Mouse (Mus musculus) neural tube, postnatal 0 days (tissue): ENCODE measurements around the gene Lama2. TPM values are rescaled to one million over a fixed set of nuclear protein-coding genes. Genes with fewer than 3 reads are reported as not detected.

Experiments
- polyA plus RNA-seq: library from polyadenylated mRNA; unstranded; fragments of >200 nt; fragmentation: Nextera tagmentation; extraction: Ambion mirVana; gene quantifications from 2 replicates; pipeline ENCODE4 v1.2.1, GENCODE M21; 2015

Lama2 gene
- polyA plus RNA-seq: 10.3 and 10.8 TPM in 2 replicates

DNA sequence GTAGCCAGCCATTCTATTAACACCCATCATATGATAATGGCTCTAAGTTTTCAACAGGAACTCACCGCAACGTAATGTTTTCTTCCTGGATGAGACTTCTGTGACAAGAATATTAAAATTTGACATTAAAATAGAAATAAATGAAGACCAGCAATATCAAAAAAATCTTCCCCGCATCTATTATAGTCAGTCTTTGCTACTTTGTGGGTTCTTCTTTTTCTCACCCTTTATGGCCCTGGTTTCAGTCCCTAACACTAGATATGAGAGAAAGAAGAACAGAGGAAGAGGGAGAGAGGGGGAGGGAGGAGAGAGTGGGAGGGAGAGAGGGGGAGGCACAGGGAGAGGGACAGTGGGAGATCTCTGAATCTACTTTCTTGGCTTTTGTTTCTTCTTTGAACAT is at the start of gene Lama2:
Gene Lama2, minus strand, starts transcription at position 101 of the 400 bp plus-strand sequence.

